Mouse (Mus musculus) cerebellum, adult 2 months (tissue): ENCODE data around the gene Saxo1.

ENCODE experiments used
- CTCF ChIP-seq: fragments of 200-500 bp; IDR thresholded peaks from 2 replicates; pipeline ENCODE4 v1.5.1; 2011; ENCODE audit warnings: low read depth, mild to moderate bottlenecking, control low read depth, low read length, moderate library complexity, borderline replicate concordance; ENCODE audit not compliant: insufficient read depth
- POLR2A ChIP-seq: fragments of 200-500 bp; IDR thresholded peaks from 2 replicates; pipeline ENCODE4 v1.6.1; 2011; ENCODE audit warnings: low read length, control low read depth, borderline replicate concordance; ENCODE audit not compliant: insufficient read depth

DNA sequence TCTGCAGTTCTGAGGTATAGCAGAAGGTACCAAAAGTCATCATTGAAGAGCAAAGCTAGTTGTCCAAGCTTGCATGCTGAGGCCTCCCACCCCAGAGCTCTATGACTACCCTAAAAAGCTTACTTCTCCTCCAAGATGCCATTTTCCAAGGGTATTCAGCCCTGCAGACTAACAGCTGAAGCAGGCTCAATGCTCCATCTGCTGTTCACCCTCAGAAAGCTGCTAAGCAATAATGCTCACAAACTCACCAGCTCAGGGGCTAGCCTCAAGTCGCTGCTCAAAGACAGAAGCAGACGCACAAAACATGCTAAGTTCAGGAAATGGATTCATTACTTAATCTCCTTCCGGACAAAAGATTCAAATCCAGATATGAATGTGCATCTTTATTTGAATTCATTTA is 77.2 kb downstream of the Saxo1 start:
- TF ChIP-seq CTCF (no peak), POLR2A (no peak)
